In genomic region chr6:7472366-7473026, GRCm38 (mm10) we compare ENCODE assay signal across 11 mouse cellular contexts.
DNase-seq lines count a peak whose midpoint lies in the region; ATAC-seq lines count a peak whose summit lies in the region.
"Had no signal": no experiment of that assay in that cellular context is flagged by ENCODE, and none has a peak within 500 bp of the region (broad histone marks: within the 10 kb centered on the region; RNA-seq: fewer than 3 reads in every experiment).

No protein-coding gene starts in this region.

- peak; percentile 71 for DNase-seq in embryonic facial prominence, embryonic 14.5 days (ENCODE audit: low spot score)
- DNase-seq in embryonic facial prominence, embryonic 10.5 days (ENCODE audit: low spot score) = no peak
- no peak for DNase-seq in limb, embryonic 10.5 days (ENCODE audit: low spot score)
- DNase-seq in cerebellum, adult 18-20 months = peak; percentile 86 to 88
- DNase-seq in layer of hippocampus, postnatal 14 days (ENCODE audit: low spot score in 2 of 2) = peak; percentile 22 to 54
- DNase-seq in thymus, postnatal 36 days = no peak
- DNase-seq in testis, postnatal 10 days (ENCODE audit: low spot score) = no peak

- no peaks in the 10 kb centered on the region for H3K9me3 ChIP-seq in embryonic facial prominence, embryonic 14.5 days (ENCODE audit: control insufficient read depth, low read length)
- no peaks in the 10 kb centered on the region for H3K9me3 ChIP-seq in embryonic facial prominence, embryonic 10.5 days
- H3K9me3 ChIP-seq in limb, embryonic 13.5 days = no peaks in the 10 kb centered on the region
- no peaks in the 10 kb centered on the region for H3K9me3 ChIP-seq in limb, embryonic 10.5 days (replicated peaks)
- H3K9me3 ChIP-seq: embryonic facial prominence, embryonic 12.5 days; heart, embryonic 13.5 days had no signal

- no peak overlapping the region for H3K4me2 ChIP-seq in embryonic facial prominence, embryonic 14.5 days (ENCODE audit: low read depth, low read length)
- H3K4me2 ChIP-seq in limb, embryonic 13.5 days (replicated peaks) = no peak overlapping the region
- H3K4me2 ChIP-seq: embryonic facial prominence, embryonic 12.5 days; heart, embryonic 13.5 days had no signal

- H3K27me3 ChIP-seq in embryonic facial prominence, embryonic 14.5 days (replicated peaks; ENCODE audit: control insufficient read depth, insufficient read depth, low read length) = no peaks in the 10 kb centered on the region
- no peaks in the 10 kb centered on the region for H3K27me3 ChIP-seq in embryonic facial prominence, embryonic 10.5 days (replicated peaks; ENCODE audit: low read depth, poor library complexity, severe bottlenecking)
- no peaks in the 10 kb centered on the region for H3K27me3 ChIP-seq in limb, embryonic 13.5 days
- no peaks in the 10 kb centered on the region for H3K27me3 ChIP-seq in limb, embryonic 10.5 days (ENCODE audit: low read depth, poor library complexity, severe bottlenecking)
- H3K27me3 ChIP-seq: embryonic facial prominence, embryonic 12.5 days; heart, embryonic 13.5 days had no signal

- no peak overlapping the region for H3K9ac ChIP-seq in embryonic facial prominence, embryonic 14.5 days (ENCODE audit: low read depth, low read length)
- H3K9ac ChIP-seq in limb, embryonic 13.5 days = no peak overlapping the region
- H3K9ac ChIP-seq: embryonic facial prominence, embryonic 12.5 days; heart, embryonic 13.5 days had no signal

- H3K36me3 ChIP-seq in embryonic facial prominence, embryonic 14.5 days (ENCODE audit: control insufficient read depth, insufficient read depth, low read length) = no peaks in the 10 kb centered on the region
- H3K36me3 ChIP-seq in embryonic facial prominence, embryonic 10.5 days (replicated peaks) = no peaks in the 10 kb centered on the region
- H3K36me3 ChIP-seq in limb, embryonic 13.5 days = no peaks in the 10 kb centered on the region
- no peaks in the 10 kb centered on the region for H3K36me3 ChIP-seq in limb, embryonic 10.5 days
- H3K36me3 ChIP-seq: embryonic facial prominence, embryonic 12.5 days; heart, embryonic 13.5 days had no signal

- ATAC-seq in embryonic facial prominence, embryonic 14.5 days (ENCODE audit: low read depth) = no peak
- ATAC-seq in limb, embryonic 13.5 days (ENCODE audit: low FRiP score, low read depth) = peak; percentile 48; the same call in 1 of the 2 replicates

- 41% methylated on average over 7 of the region's 7 CpGs for WGBS in embryonic facial prominence, embryonic 14.5 days
- 66% methylated on average over 7 of the region's 7 CpGs for WGBS in embryonic facial prominence, embryonic 10.5 days
- 41% methylated on average over 7 of the region's 7 CpGs for WGBS in limb, embryonic 13.5 days
- 63% methylated on average over 7 of the region's 7 CpGs for WGBS in limb, embryonic 10.5 days

- no peaks in the 10 kb centered on the region for H3K4me1 ChIP-seq in embryonic facial prominence, embryonic 14.5 days (ENCODE audit: control insufficient read depth, insufficient read depth, low read length)
- H3K4me1 ChIP-seq in embryonic facial prominence, embryonic 10.5 days = no peaks in the 10 kb centered on the region
- H3K4me1 ChIP-seq in limb, embryonic 13.5 days = peaks cover 13% of the 10 kb centered on the region; the same call in 1 of the 2 replicates
- H3K4me1 ChIP-seq in limb, embryonic 10.5 days = peaks cover 5% of the 10 kb centered on the region; the same call in 1 of the 2 replicates
- H3K4me1 ChIP-seq: embryonic facial prominence, embryonic 12.5 days; heart, embryonic 13.5 days had no signal

- H3K27ac ChIP-seq in embryonic facial prominence, embryonic 14.5 days (replicated peaks; ENCODE audit: low read depth, low read length) = no peak overlapping the region
- no peak overlapping the region for H3K27ac ChIP-seq in embryonic facial prominence, embryonic 10.5 days (replicated peaks)
- H3K27ac ChIP-seq in limb, embryonic 13.5 days = no peak overlapping the region
- no peak overlapping the region for H3K27ac ChIP-seq in limb, embryonic 10.5 days
- H3K27ac ChIP-seq: embryonic facial prominence, embryonic 12.5 days; heart, embryonic 13.5 days; macrophage had no signal

- H3K4me3 ChIP-seq in embryonic facial prominence, embryonic 14.5 days (ENCODE audit: low read depth, low read length) = no peak overlapping the region
- no peak overlapping the region for H3K4me3 ChIP-seq in embryonic facial prominence, embryonic 10.5 days
- no peak overlapping the region for H3K4me3 ChIP-seq in limb, embryonic 13.5 days
- H3K4me3 ChIP-seq in limb, embryonic 10.5 days = no peak overlapping the region
- H3K4me3 ChIP-seq: embryonic facial prominence, embryonic 12.5 days; heart, embryonic 13.5 days had no signal

Comparison
In these comparisons a context has a peak if more than half of its experiments do, and no peak if none do; other contexts are left out.
1. DNase-seq: peak in embryonic facial prominence, embryonic 14.5 days (single experiment), cerebellum, adult 18-20 months (2 of 2) and layer of hippocampus, postnatal 14 days (2 of 2); none in embryonic facial prominence, embryonic 10.5 days (single experiment), limb, embryonic 10.5 days (single experiment), thymus, postnatal 36 days (0 of 2) and testis, postnatal 10 days (single experiment).